Mouse (Mus musculus) monocyte, adult 2 months (primary cell): Measurements from ENCODE around the gene Rergl.

Experiments
- DNase-seq, 2 experiments: peaks; one replicate each; pipeline ENCODE4 v3.0.0; 2022; ENCODE audit warnings: low spot score in 2 of 2, low read depth in 1 of 2

Gene Rergl

GRCm38 (mm10) chr6:139501876-139502275 lies at the start of gene Rergl:
TSS of gene Rergl (minus strand) at chr6:139501976.
- no peak for DNase-seq

GRCm38 (mm10) chr6:139538469-139538868 lies 36.7 kb upstream of the Rergl start:
- DNase-seq: no peak

- DNase-seq: no peak
Measured at GRCm38 (mm10) chr6:139525406-139525805, 23.6 kb upstream of the Rergl start.

GRCm38 (mm10) chr6:139524288-139524687 lies 22.5 kb upstream of the Rergl start:
- no peak for DNase-seq

GRCm38 (mm10) chr6:139514938-139515510 lies 13.2 kb upstream of the Rergl start:
- DNase-seq: no peak

- DNase-seq: no peak
Measured at GRCm38 (mm10) chr6:139479730-139480129, 22.0 kb downstream of the Rergl start.

GRCm38 (mm10) chr6:139464980-139465379 lies 36.8 kb downstream of the Rergl start:
- no peak for DNase-seq

- no peak for DNase-seq
Measured at GRCm38 (mm10) chr6:139464292-139464691, 37.5 kb downstream of the Rergl start.

- no peak for DNase-seq
Measured at GRCm38 (mm10) chr6:139461094-139461493, 40.7 kb downstream of the Rergl start.

- no peak for DNase-seq
Measured at GRCm38 (mm10) chr6:139460470-139460869, 41.3 kb downstream of the Rergl start.

GRCm38 (mm10) chr6:139443999-139444398 lies 57.8 kb downstream of the Rergl start:
- DNase-seq: no peak
